Mouse (Mus musculus): ENCODE results near the gene Mmab.

GRCm38 (mm10) chr5:114444368-114444692 is 470 bp upstream of the Mmab start:
- TF ChIP-seq POLR2A (IDR thresholded peaks at IDR 0.05; ENCODE audit: borderline replicate concordance, insufficient read depth, low read length) (no peak), CTCF (IDR thresholded peaks at IDR 0.05; ENCODE audit: borderline replicate concordance, insufficient read depth, low read depth, low read length) (no peak)

All from cerebellum, adult 2 months (tissue).